Mouse (Mus musculus) brain, embryonic 18.5 days (tissue): ENCODE data around the gene Mri1.
A peak's percentile ranks its signal among the peaks of the same experiment; 100 is the strongest.

ENCODE experiments used
- DNase-seq: peaks from one replicate; pipeline ENCODE4 v3.0.0-alpha.2; 2012; ENCODE audit warnings: low read depth, low spot score

The Mri1 gene

GRCm38 (mm10) chr8:84236998-84237473, 20.1 kb downstream of the Mri1 start, which contains the start of gene Zswim4:
Gene Zswim4 (minus strand): TSS chr8:84237055.
- DNase-seq: peak; percentile 99

- no peak for DNase-seq
Observed at GRCm38 (mm10) chr8:84236410-84236997, 20.6 kb downstream of the Mri1 start.

GRCm38 (mm10) chr8:84235746-84236409, 21.2 kb downstream of the Mri1 start:
- no peak for DNase-seq

GRCm38 (mm10) chr8:84233055-84233454, 24.1 kb downstream of the Mri1 start:
- DNase-seq: no peak

GRCm38 (mm10) chr8:84230735-84231134, 26.4 kb downstream of the Mri1 start:
- no peak for DNase-seq

DNA sequence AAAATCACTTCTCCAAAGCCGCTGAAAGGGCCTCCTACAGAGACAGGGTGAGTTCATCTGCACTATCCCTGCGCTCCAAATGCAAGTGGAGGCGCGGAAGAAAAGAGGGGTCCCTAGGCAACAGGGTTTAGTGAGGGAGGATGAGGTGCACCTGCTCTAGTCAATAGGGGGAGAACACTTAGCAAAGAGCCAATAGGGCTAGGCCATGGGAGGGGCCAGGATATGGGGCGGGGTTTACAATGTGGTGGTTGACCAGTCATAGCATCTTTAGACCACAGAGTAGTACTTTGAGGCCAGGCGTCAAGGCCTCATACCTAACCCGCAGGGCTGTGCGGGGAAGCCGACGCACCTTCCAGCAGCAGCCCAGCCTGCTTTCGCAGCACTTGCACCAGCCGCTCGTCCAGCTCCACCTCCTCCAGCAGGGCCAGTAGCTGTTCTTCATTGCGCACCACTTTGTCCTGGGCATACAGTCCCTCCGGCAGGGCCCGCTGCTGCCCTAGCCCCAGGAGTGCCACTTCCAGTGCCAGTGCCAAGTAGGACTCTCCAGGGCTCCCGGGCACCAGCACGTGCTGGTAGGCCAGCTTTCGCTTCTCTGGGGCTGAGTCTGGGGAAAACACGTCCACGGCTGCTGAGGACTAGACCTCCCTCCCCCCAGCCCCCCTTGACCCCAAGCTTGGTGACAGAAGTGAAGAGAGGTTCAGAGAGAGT, 33.6 kb downstream of the Mri1 start:
- DNase-seq: no peak

- no peak for DNase-seq
Observed at GRCm38 (mm10) chr8:84222566-84223165, 34.5 kb downstream of the Mri1 start.

DNA sequence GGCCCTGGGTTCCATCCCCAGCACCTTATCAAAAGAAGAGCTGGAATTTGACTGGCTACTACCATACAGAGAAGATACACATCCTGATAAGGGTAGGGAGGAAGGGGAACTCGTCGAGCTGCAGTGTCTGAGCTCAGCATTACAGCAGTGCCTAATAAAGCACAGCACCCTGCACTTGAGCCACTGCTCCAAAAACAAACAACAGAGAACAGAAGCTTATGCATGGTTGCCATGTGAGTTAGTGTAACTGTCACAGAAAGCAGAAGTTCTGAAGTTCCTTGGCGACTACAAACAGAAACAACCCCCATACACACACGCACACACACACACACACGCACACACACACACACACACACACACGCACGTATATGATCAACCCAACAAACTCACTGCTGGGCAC, 37.0 kb downstream of the Mri1 start:
- no peak for DNase-seq

DNA sequence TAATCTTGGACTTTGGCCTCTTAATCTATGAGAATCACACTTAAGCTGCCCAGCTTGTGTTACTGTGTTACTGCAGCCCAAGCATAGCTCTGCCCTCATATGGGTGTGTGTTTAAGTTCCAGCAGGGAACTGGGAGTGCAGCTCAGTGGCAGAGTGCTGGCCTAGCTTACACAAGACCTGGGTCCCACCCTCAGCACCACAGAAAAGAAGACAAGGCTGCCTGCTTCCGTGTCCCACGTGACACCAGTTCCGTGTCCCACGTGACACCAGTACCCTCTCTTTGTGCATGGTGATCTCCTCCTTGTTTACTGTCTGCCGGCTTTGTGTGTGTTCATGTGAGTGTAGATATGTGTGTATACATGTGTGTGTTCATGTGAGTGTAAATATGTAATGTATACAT, 39.0 kb downstream of the Mri1 start:
- DNase-seq: no peak

DNA sequence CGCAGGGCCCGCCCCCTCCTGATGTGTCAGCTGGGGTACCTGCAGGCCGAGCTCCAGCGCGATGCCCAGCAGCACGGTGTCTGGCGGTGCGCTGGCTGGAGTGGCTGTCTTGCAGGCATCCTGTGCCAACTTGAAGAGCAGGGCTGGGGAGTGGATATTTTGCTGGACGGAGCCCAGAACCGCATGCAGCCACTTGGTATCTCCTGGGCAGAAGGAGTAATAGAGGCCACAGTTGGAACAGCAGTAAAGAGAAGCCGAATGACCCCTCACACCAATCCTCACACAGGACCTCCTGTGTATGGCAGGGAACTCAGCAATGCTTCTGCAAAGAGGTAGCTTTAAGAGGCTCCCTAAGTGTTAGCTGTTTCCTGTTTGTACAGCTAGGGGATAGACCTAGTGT, 39.9 kb downstream of the Mri1 start:
- no peak for DNase-seq

DNA sequence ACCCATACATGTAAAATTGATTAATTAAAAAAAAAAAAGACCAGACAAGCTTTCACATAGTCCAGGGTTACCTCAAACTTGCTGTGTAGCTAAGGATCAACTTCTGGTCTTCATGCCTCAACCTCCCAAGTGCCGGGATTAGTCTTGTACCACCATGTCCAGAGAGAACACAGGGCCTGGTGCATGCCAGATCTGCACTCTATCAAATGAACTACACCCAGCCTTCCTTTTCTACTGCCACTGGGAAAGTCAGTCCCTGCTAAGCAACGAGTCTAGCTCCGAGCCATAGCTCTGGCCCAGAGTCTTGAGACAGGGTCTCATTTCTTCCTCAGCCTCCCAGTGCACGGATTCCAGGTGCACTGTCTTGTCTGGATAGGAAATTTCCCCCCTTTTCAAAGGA, 43.8 kb downstream of the Mri1 start:
- no peak for DNase-seq

- DNase-seq: no peak
Observed at GRCm38 (mm10) chr8:84211881-84212563, 45.1 kb downstream of the Mri1 start.

GRCm38 (mm10) chr8:84211202-84211601, 45.9 kb downstream of the Mri1 start:
- no peak for DNase-seq

- no peak for DNase-seq
Observed at GRCm38 (mm10) chr8:84210167-84210791, 46.8 kb downstream of the Mri1 start.

DNA sequence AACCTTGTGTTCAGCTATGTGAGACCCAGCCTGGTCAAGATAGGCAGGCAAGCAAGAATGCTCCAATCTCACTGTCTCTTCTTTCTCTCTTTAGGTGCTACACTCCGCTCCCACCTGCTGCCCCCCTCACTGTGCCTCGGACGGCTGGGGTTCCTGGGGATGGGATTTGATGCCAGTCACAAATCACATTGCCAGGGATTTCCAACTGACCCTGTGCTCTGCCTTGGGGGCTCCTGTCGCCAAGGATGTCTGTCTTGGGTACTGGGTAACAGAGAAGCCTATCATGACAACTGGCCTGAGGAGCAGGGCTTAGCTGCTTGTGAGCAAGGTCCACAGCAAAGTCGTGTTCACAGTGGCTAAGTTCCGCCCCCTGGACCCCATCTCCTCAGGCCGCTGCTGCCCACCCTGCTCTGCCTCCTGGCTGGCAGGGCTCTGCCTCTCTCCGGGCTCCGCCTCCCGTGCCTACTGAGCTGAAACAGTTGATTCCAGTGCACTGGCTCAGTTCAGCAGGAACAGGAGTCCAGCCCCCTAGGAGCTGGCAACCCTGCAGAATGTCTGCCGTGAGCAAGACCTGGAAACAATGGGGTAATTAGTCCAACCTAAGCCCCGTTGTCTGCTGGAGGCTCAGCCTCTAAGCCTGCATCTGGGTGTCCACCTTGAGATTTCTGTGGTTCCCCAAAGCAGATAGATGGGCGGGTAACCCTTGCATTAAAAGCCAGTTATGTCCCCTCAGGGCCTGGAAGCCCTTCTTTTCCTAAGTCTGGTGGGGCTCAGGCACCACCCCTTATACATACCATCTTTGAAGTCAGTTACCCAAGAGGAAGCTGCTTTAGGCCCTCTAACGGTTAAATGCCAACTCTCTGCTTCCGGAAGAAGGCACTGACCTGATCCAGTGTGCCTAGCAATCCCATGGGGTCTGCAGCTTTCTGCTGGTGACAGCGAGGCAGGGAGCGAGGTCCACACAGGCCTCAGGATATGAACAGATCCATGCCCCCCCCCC, 48.4 kb downstream of the Mri1 start:
- DNase-seq: no peak

DNA sequence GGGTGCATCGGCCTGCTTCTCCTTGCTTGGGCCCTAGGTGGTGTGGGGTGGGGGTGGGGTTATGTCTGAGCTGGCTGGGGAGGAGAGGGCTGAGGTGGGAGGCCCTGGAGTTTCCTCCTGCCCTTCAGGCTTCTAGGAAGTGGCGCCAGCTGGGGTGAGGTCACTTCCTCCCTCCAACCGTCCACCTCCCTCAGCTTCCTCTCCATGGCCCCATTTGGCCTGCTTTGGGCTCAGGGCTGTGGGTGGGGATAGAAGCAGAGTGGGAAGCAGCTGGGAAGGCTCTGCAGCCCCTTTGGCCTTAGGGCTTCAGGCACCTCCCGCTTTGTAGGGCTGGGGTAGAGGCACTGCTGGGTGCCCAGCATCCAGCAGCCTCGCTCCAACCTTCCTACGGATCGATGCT, 49.3 kb downstream of the Mri1 start:
- DNase-seq: no peak

DNA sequence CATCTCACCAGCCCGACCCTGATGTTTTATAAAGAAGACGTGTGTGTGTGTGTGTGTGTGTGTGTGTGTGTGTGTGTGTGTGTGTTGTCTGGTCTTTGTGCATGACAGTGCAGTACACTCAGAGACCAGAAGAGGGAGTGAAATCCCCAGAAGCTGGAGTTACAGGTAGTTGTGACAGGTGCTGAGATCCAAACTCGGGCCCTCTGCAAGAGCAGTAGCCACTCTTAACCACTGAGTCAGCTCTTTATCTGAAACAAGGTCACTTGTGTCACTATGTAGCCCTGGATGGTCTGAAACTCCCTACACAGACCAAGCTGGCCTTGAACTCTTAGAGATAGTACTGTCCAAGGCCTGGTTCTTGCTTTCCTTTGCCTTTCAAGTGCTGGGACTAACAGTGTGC, 50.5 kb downstream of the Mri1 start:
- DNase-seq: no peak

GRCm38 (mm10) chr8:84205073-84205472, 52.1 kb downstream of the Mri1 start:
- no peak for DNase-seq

GRCm38 (mm10) chr8:84203975-84204772, 53.0 kb downstream of the Mri1 start:
- no peak for DNase-seq
